Mouse (Mus musculus) gastrocnemius, postnatal 4 days (tissue): ENCODE results near the gene Fam228a. TPM values are rescaled to one million over a fixed set of nuclear protein-coding genes. Genes with fewer than 3 reads are reported as not detected.
"Not testable (repeated sequence)": the region's sequence is repeated elsewhere in the genome, so short reads cannot be mapped to it uniquely, and the experiment has no call there.

ENCODE experiments used
- DNase-seq, 2 experiments: peaks; one replicate each; pipeline ENCODE4 v3.0.0; 2021 to 2022; ENCODE audit warnings: low spot score in 2 of 2, mixed read lengths in 2 of 2
- long read RNA-seq, 2 experiments: library from polyadenylated mRNA; stranded (forward); transcript quantifications; one replicate each; pipeline ENCODE4 v2.0.0; 2021
- total RNA-seq, 2 experiments: library from RNA; stranded (reverse); gene quantifications; 2 replicates each; pipeline ENCODE4 v1.2.3; 2021

Fam228a gene
- under 1 TPM; 0.23 to 0.49 TPM for total RNA-seq
- long read RNA-seq, experiment 1, result 0 reads
- long read RNA-seq, experiment 2, result 0 reads

DNA sequence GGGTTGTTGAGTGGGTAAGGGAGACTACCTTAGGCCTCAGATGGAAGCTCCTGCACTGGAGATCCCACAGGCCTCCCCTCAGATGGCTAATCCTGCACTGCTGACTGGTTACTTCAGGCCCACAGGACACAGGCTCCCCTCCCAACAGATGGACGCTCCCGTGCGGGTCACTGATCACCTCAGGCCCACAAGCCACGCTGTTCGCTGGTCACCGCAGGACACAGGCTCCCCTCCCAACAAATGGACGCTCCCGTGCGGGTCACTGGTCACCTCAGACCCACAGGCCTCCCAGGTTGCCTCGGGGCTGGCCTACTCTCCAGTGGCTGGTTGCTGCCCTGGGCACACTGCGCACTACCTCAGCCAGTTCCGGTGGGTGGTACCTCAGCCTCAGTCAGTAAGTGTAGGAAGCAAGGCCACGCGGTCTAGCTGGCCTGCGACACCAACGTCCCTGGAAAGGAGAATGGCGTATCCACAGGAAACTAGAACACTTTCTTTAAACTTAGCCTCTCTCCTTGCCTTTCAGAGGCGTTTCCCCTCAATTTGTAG, at the start of gene Fam228a:
Gene Fam228a (minus strand): TSS at position 400 of the 546 bp plus-strand sequence.
- DNase-seq, result no peak

DNA sequence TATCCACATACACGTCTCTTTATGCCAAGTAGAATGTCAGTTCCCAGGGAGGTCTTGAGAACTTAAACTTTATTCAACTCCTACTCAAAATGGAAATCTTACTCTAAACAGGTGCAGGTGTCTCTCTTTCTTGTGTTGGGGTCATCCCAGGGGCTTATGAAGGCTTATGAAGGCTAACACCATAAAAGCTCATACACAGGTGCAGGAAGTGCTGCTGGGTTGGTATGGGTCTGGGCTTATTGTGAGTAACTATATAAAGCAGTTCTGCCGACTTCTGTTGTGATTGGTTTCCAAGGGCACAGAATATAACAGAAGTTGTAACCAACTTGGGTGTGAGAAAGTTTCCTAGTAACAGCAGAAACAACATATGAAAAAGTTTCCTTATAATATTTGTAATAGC, 46.2 kb upstream of the Fam228a start:
- no peak for DNase-seq

DNA sequence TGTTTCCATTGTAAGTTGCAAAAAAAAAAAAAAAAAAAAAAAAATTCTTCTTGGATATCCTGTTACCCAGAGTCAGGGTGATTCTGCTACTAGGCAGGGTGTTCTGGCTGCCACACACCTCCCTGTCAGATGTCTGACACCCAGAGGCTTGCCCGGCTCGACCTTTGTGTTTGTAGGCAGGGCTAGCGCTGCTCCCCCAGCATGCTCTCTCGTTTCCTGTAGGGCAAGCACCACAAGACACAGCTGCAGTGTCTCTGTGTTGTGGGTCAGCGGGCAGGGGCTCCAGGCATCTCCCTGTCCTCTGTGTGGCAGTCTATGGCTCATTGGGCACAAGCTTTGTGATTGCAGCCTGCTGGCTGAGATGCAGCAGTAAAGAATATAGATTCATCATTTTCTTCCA, 45.4 kb upstream of the Fam228a start:
- no peak for DNase-seq

DNA sequence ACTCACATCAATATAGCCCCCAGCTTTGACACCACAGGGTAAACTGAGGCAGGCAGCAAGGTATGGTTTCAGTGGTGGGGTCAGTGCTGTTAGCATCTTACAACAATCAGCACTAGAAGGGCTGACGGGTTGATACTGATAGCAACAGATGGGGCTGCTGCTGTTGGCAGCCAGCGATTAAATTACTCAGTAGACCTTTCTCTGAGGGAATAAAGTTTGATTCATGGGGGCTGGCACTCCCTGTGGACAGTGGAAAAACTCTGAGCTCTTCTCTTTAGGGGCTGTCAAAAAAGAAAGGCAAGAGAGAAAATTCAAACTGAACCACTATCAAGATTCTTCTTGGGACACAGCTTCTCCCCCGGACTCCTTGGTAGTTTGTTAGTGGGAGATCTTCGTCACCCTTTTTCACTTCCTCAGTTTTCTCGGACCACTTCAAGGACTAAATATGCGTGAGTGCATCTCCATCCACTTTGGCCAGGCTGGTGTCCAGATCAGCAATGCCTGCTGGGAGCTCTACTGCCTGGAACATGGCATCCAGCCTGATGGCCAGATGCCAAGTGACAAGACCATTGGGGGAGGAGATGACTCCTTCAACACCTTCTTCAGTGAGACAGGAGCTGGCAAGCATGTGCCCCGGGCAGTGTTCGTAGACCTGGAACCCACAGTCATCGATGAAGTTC, 43.6 kb upstream of the Fam228a start:
- DNase-seq, result not testable (repeated sequence)

DNA sequence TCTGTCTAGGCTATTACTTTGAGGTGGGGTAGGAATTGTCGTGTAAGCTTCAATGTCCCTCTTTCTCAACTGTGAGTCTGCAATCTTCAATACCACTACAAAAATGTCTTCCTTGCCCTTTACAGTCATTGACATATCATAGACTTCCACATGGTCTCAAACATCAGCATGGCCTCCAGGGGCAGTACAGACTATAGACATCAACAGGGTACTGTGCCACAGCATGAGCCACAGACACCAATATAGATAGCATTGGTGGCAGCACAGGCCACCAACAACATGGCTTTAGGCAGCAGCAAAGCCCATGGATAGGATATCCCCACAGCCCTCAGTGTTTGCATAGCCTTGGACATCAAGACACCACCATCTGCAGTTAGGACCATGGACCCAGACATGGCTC, 43.0 kb upstream of the Fam228a start:
- DNase-seq, result no peak

DNA sequence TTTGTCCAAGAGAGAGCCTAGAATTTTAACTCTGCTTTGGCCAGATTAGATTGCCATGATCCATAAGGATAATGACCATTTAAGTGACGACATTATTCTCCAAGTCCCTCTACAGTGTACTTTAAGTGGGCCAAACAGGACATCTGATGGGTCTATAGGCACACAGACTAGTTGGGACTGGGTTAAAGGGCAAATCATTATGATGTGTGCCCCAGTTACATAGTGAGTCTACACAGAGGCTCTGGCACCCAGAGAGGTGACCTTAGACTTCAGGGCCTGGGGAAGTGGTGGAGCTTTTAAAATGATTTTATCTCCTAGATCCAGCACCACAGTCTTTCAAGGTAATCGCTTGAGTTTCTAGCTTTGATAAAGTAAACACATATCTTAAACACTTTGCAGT, 42.0 kb upstream of the Fam228a start:
- no peak for DNase-seq

DNA sequence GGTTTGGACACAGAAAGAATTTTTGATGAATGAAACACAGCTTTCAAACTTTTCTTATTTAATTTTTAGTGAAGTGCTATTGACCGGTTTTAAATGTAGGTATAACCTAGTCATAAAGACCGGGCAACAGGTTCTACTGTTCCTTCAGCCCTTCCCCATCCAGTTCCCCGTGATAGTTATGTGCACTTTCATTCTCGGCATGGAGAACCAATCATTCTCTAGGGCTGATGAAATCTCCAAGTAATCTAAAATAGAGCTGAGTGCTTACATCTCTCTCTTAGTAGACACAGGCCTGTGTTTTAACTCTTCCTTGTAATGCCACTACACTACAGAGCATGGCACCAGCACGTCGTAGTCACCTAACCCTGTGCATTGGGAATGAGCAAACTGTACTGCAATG, 39.5 kb upstream of the Fam228a start:
- DNase-seq, result no peak

DNA sequence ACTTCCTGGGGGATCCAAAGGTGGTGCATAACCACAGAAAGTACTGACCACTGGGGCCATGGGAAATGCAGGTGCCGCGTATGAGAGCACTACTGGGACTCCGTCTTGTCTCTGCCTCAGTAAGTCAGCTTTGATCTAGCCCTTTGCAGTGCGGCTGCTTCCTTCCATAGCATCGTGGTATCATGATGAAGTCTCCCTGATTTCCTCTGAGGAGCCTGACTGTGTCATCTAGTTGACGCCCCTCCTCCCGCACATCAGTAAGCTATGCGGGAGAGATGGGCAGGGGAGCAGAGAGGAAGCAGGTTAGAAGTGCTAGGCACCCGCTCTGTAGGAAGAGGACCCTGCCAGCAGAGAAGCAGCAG, 37.3 kb upstream of the Fam228a start:
- no peak for DNase-seq

DNA sequence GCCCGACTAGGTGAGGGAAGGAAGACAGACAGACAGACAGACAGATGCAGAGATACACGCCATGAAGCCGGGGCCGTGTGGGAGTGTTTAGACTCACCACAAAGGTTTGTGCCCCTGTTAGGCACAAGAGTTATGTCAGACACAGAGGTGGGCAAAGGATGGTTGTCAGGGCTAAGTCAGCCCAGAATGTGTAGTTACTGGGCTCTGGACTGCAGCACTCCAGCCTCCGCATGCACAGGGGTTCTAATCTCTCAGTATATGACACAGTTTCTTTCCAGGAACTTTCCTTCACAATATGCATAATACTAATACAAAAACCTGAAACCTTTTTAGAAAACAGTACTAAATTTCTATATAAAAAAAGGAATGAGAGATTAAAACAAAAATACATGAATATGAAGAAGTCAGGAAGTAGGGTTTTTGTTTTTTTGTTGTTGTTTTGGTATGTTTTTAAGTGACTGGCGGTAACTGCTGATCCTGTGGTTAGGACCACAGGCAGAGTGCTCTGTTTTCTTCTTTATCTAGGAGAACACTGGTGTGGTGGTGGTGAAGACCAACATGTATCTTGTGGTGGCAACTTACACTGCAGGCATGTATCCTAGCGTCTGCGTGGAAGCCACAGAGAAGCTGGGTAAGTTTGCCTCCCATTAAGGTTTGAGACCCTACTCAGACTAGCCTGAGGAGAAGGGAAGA, 36.8 kb upstream of the Fam228a start:
- no peak for DNase-seq

DNA sequence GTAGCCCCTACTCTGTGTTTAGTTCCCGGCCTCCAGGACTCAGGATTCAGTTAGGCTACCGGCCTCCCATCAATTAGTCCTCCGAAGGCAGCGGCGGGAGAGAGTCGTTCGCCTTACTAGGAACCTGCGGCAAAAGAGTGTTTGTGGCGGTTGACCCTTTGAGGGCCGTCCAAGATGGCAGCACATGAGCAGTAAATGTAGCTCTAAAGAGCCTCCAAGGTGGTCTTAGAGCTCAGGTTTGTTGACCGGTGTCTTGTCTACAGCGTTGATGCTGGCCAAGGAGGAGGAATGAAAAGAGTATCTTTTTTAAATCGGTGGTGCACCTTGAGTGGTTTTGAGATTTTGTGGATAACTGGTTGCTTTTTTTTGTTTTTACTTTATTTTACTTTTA, 31.1 kb upstream of the Fam228a start:
- no peak for DNase-seq

DNA sequence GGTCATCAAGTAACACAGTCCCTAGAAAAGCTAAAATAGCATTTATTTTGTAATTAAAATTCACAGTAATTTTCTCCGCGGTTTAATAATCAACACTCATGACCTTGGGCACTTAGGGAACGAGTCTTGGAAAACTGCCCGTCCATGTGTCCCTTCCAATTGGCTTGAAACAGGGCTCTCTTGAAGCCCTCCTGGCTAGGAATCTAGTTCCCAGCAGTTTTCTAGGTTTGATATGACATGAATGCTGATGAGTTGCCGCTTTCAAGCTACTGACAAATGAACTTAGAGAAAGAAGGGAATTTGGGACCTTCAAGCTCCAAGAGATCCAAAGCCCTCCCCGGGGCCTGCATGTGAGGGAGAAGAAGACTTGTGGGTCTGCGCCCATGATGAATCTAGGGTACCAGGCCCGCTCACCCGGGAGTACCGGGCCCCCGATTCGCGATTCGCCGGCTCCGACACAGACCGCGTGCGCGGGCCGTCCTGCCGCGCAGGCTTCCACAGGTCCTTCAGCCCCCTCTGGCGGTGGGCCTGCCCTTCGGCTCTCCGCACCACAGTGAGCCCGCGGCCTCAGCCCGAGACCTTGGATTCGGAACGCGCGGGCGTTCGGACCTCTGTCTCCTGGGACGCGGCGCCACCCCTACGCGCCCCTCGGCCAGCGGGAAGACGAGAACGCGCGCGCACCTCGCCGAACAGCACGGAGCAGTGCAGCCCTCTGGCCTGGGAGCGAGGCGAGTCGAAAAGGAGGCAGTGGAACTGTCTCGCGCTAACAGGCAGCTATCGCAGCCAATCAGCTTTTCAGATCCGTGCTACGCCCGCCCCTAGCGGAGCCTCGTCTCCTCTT, 30.5 kb upstream of the Fam228a start, which contains the start of the genes Pfn4 and Fam228b:
Gene Pfn4 (plus strand): TSS at position 531 of the 841 bp plus-strand sequence.
Gene Fam228b (minus strand): TSS at position 776 of the 841 bp plus-strand sequence.
- peak; percentile 89 to 95 for DNase-seq

DNA sequence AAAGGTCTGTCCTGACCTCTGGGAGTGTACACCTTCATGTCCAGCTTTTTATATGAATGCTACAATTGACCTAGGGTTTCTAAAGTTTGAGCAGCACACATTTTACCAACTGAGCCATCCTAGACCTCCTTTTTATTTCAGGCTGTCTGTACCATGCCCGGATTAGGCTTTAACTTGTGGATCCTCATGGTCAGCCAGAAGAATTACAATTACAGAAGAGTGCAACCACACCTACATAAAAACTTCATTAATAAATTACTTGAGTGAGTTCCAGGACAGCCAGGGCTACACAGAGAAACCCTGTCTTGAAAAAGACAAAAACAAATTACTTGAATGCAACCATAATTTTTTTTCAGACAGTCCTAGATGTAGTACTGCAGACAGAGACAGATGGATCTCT, 18.8 kb upstream of the Fam228a start:
- DNase-seq, result no peak

DNA sequence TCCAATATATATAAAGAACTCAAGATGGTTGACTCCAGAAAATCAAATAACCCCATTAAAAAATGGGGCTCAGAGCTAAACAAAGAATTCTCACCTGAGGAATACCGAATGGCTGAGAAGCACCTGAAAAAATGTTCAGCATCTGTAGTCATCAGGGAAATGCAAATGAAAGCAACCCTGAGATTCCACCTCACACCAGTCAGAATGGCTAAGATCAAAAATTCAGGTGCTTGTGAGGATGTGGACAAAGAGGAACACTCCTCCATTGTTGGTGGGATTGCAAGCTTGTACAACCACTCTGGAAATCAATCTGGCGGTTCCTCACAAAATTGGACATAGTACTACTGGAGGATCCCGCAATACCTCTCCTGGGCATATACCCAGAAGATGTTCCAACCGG, 16.2 kb upstream of the Fam228a start:
- DNase-seq, result not testable (repeated sequence)

DNA sequence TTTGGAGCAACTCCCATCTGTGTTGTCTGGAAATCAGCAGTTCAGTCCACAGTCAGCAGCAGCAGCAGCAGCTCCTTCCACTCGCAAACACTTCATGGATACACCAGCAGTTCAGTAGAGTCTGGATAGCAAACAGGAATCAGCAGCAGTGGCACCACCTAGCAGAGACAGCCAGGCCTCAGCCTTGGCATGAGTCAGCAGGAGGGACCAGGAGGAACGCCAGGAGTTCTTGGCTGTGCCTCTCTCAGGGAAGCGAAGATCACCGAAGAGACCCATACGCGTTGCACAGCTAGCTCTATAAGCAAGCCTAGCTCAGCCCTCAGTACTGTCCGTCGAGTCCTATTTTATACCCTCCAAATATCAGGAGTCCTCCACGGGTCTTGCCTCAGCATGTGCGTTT, 6.3 kb upstream of the Fam228a start:
- DNase-seq, result no peak

DNA sequence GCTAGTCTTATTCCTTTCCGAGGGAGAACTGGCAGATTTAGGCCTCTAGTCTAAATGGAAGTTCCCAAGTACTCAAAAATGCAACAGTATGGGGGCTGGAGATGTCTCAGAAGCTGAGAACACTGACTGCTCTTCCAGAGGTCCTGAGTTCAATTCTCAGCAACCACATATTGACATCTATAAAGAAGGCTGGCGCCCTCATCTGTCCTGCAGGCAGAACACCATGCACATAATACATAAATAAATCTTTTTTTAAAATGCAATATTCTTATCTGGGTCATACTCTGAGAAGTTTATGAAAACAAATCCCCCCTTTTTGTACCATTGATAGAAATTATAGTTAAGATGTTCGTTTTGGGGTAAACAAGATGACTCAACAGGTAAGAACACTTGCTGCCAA, 4.0 kb upstream of the Fam228a start:
- no peak for DNase-seq

DNA sequence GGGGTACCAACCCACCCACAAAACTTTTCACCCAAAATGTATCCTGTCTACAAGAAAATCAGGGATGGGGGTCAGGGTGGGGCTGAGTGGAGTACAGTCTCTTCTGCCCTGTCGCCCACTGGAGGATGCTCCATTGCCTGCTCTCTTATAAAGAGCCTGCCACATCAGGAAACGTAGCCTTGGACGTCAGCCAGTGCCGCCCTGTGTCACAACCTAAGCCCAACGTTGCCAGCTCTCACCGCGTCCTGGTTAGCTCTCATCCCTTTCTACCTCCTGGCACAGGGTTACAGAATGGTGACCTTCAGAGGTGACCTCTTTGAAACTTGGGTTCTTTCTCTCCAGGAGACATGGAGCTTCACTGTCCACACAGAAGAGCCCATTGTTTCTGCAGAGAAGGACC, 2.6 kb upstream of the Fam228a start:
- DNase-seq, result no peak

DNA sequence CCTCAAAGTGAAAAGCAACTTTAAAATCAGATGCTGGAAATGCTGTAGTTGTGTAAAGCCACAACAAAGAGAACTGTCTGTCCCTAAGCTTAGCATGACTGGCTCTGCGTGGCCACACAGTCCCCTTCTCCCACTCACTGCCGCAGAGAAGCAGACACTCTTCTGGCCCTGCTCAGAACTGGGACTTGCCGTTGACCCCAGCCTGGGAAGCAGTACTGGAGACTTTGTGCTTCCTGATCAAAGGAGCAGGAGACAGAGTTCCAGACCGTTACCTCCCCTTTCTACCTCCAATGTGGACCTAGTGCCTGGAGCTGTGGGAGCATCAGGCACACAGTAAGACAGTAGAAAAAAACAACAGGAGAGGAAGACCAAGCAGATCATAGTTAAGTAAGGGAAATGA, 5.9 kb downstream of the Fam228a start:
- no peak for DNase-seq

DNA sequence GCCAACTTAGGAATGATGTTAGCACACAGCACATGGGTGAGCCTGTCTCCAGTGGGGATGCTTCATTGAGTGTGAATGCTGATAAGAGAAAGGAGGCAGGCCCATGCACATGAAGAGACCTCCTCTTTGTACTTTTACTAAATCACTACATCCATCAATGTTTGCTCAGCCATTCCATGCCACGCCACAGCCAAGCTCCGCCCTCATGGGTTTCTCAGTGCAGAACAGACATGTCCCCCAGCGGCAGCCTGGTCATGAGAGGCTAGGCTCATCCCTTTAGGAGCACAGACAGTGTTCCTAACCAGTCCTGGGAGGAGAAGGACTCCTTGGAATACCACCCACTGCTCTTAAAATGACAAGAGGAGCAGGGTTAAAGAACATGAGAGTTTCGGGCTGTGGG, 6.6 kb downstream of the Fam228a start:
- no peak for DNase-seq

DNA sequence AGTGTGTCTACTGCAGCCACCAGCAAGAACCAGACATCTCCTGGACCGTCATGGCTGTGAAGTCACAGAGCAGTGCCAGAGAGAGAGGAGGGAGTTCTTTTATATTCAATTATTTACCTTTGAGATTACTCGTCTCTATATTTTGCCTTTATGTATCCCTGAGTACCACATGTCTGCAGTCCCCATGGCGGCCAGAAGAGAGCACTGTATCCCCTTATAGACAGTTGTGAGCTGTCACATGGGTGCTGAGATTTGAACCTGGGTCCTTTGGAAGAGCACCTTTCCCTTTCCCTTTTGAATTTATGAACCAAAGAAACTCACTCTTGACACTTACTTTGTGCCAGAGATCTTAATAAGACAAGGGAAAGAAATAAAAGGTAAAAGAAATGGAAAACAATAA, 9.1 kb downstream of the Fam228a start:
- no peak for DNase-seq

DNA sequence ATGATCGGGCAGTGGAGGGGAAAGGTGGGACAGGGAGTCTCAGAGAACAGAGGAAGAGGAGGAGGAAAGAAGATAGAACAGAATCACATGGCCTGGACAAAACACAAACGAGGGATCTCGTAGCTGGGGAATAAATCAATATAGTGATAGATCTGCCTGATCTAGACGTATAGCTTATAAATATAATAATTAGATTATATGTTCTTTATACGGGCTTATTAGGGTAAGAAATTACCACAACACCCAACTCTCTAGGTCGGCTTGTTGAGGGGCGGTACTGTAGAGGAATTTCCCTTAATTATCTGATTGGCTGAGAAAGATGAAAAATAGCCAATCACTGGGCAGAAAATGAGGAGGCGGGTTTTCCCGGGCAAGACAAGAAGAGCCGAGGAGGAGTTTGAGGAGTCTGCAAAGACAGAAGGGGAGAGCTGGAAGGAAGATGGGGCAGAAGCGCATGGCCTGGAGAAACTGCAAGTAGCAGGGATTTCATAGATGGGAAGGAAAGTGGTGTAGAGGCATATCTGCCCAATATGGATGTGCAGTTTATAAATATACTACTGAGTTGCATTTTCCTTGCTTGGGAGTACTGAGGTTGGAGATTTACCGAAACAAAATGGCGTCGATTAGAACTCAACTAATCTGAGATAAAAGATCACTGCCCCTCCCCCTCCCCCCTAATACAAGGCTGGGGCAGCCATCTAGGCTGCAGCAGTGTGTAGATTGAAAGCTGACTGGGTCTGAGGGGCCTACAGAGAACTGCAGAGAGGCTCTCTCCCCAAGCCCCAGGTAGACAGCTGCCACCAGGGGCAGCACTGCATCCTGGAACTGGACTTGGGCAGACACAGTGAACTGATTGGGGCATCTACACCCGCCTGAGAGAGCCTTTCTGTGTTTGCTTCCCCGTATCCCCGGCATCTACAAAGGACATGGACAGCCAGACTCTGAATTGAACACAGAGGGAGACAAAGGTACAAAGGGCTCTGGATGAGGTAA, 18.2 kb downstream of the Fam228a start:
- no peak for DNase-seq
